Mouse (Mus musculus) neural tube, embryonic 14.5 days (tissue): Measurements from ENCODE around the gene Spen. TPM values are rescaled to one million over a fixed set of nuclear protein-coding genes. Genes with fewer than 3 reads are reported as not detected.

Source experiments
- ATAC-seq: fragments of 200-750 bp; cut with Nextera tagmentation; 2 replicates; pipeline ENCODE4 v1.8.0; 2017; ENCODE audit warnings: low read depth, mild to moderate bottlenecking, moderate TSS enrichment, moderate library complexity
- H3K27ac ChIP-seq: fragments of 300-500 bp; sonication (generic); 2 replicates; pipeline ENCODE4 v1.5.1; 2014; ENCODE audit warnings: low read depth, mild to moderate bottlenecking, control low read depth, low read length, moderate library complexity, mixed read lengths
- H3K27me3 ChIP-seq: fragments of 300-500 bp; sonication (generic); 2 replicates; pipeline ENCODE4 v1.6.1; 2014; ENCODE audit warnings: low read length; ENCODE audit not compliant: control insufficient read depth, insufficient read depth
- H3K36me3 ChIP-seq: fragments of 300-500 bp; sonication (generic); 2 replicates; pipeline ENCODE4 v1.6.1; 2014; ENCODE audit warnings: low read length, mixed read lengths; ENCODE audit not compliant: control insufficient read depth, insufficient read depth
- H3K4me1 ChIP-seq: fragments of 300-500 bp; sonication (generic); 2 replicates; pipeline ENCODE4 v1.6.1; 2014; ENCODE audit warnings: low read length; ENCODE audit not compliant: control insufficient read depth, insufficient read depth
- H3K4me2 ChIP-seq: fragments of 300-500 bp; sonication (generic); 2 replicates; pipeline ENCODE4 v1.6.1; 2014; ENCODE audit warnings: mild to moderate bottlenecking, low read depth, low read length, control low read depth
- H3K4me3 ChIP-seq: fragments of 300-500 bp; sonication (generic); 2 replicates; pipeline ENCODE4 v1.5.1; 2014; ENCODE audit warnings: low read depth, low read length, control low read depth, mixed read lengths
- H3K9ac ChIP-seq: fragments of 300-500 bp; sonication (generic); replicated peaks from 2 replicates; pipeline ENCODE4 v1.6.1; 2014; ENCODE audit warnings: low read depth, mild to moderate bottlenecking, control low read depth, low read length, mixed read lengths
- H3K9me3 ChIP-seq: fragments of 300-500 bp; sonication (generic); 2 replicates; pipeline ENCODE4 v1.6.1; 2016; ENCODE audit warnings: low read length; ENCODE audit not compliant: control insufficient read depth
- WGBS: fragments of 180-500 bp; shearing (Covaris S2); extraction: QIAGEN DNeasy Blood & Tissue Kit; methylation state at CpG from one replicate; pipeline ENCODE4 v1.1.7; 2014; 5-methylcytosine and 5-hydroxymethylcytosine counted together
- polyA plus RNA-seq: library from polyadenylated mRNA; unstranded; fragments of >200 nt; fragmentation: Nextera tagmentation; extraction: Ambion mirVana; gene quantifications from 2 replicates; pipeline ENCODE4 v1.2.1, GENCODE M21; 2014

Spen gene
- polyA plus RNA-seq, 1 experiment from 2014 or later = 23.9 TPM

DNA sequence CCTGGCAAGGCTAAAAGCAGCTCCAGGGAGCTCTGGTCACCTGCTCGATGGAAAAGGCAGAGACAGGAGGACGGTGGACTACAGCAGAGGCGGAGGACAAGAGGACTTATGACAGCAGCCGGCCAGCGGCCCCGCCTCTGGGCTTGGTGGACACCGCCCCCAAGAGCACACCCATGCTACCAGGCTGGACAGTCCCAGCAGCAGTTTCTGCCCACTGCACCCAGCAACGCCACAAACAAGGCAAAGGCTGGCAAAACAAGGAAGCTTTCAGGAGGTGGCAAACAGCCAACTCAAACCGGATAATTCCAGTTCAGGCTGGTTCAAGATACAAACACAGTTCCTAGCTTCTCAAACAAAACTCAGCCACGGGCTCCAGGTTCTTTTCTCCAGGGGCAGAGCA is 32.0 kb downstream of the Spen start:
- Histone ChIP-seq H3K27me3 (no peaks in the 10 kb centered on the region), H3K4me3 (no peak overlapping the region), H3K9ac (no peak overlapping the region), H3K4me1 (peaks cover 9% of the 10 kb centered on the region; the same call in 1 of the 2 replicates), H3K9me3 (no peaks in the 10 kb centered on the region), H3K4me2 (peak overlapping the region; percentile 18; the same call in 1 of the 2 replicates), H3K27ac (peak overlapping the region; percentile 78), H3K36me3 (no peaks in the 10 kb centered on the region)
- peak; percentile 79 for ATAC-seq
- WGBS = 51% methylated on average over 10 of the region's 10 CpGs

DNA sequence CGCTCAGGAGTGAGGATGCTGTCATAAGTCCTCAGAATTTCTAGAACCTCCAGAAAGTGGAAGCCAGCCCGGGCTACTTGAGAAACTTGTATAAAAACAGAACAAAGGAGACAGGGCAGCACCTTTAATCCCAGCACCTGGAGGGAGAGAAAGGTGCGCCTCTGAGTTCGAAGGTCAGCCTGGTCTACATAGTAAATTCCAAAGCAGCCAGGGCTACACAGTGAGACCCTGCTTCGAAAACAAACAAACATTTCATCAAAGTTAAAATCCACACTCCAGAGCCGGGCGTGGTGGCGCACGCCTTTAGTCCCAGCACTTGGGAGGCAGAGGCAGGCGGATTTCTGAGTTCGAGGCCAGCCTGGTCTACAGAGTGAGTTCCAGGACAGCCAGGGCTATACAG is 32.6 kb downstream of the Spen start:
- no peak overlapping the region for H3K4me3 ChIP-seq
- H3K27me3 ChIP-seq = no peaks in the 10 kb centered on the region
- H3K9me3 ChIP-seq = no peaks in the 10 kb centered on the region
- 95% methylated on average over 10 of the region's 11 CpGs for WGBS
- H3K9ac ChIP-seq = no peak overlapping the region
- no peak for ATAC-seq
- peaks cover 9% of the 10 kb centered on the region; the same call in 1 of the 2 replicates for H3K4me1 ChIP-seq
- peak overlapping the region; percentile 78; the same call in 1 of the 2 replicates for H3K27ac ChIP-seq
- no peak overlapping the region for H3K4me2 ChIP-seq
- H3K36me3 ChIP-seq = no peaks in the 10 kb centered on the region

DNA sequence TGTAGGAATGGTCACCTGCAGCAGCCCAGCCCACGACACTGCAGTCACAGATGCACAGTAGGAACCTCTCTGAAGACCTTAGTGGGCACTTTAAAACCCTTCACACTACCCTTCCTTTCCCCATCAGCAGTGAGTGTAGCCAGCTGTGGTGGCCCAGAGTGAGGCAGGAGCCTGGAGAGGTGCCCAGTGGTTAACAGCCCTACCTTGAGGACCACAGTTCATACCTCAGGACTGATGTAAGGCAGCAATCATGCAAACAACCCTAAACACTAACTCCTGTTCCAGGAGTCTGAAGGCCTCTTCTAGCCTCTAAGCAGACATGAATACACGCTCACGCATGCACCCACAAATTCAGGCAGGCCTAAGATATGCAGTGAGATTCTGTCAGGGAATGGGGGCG is 33.9 kb downstream of the Spen start:
- Histone ChIP-seq H3K4me1 (peaks cover 9% of the 10 kb centered on the region; the same call in 1 of the 2 replicates), H3K36me3 (no peaks in the 10 kb centered on the region), H3K27me3 (no peaks in the 10 kb centered on the region), H3K4me2 (no peak overlapping the region), H3K27ac (no peak overlapping the region), H3K4me3 (no peak overlapping the region), H3K9ac (no peak overlapping the region), H3K9me3 (no peaks in the 10 kb centered on the region)
- ATAC-seq = no peak
- 89% methylated on average over 4 of the region's 4 CpGs for WGBS

- no peak overlapping the region for H3K27ac ChIP-seq
- H3K9me3 ChIP-seq = no peaks in the 10 kb centered on the region
- peaks cover 9% of the 10 kb centered on the region; the same call in 1 of the 2 replicates for H3K4me1 ChIP-seq
- H3K36me3 ChIP-seq = no peaks in the 10 kb centered on the region
- no peak overlapping the region for H3K9ac ChIP-seq
- WGBS = 60% methylated on average over 5 of the region's 5 CpGs
- no peak overlapping the region for H3K4me3 ChIP-seq
- ATAC-seq = no peak
- no peak overlapping the region for H3K4me2 ChIP-seq
- no peaks in the 10 kb centered on the region for H3K27me3 ChIP-seq
Measured at GRCm38 (mm10) chr4:141502723-141503122, 35.7 kb downstream of the Spen start.

DNA sequence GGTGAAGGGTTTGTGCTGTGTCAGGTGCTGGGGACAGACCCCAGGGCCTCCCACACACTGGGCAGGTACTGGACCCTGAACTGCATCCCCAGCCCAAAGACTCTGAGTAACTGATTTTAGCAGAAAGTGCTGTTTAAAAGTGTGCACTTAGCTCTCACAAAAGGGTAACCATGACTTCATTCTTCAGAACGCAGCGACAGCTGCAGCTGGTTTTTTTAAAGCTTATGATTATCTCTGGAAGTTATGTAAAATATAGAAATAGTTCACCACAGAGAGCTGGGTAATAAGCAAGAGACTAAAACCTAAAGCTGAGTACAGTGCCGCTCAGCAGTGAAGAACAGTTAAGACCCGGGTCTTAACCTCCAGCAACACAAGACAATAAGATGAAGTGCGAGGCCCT is 37.3 kb downstream of the Spen start:
- Histone ChIP-seq H3K36me3 (no peaks in the 10 kb centered on the region), H3K4me3 (no peak overlapping the region), H3K9ac (no peak overlapping the region), H3K27me3 (no peaks in the 10 kb centered on the region), H3K4me2 (no peak overlapping the region), H3K4me1 (0 out of 2 replicates have a peak, but pooled peaks cover 3% of the 10 kb centered on the region), H3K27ac (no peak overlapping the region), H3K9me3 (no peaks in the 10 kb centered on the region)
- 86% methylated on average over 5 of the region's 5 CpGs for WGBS
- ATAC-seq = no peak

DNA sequence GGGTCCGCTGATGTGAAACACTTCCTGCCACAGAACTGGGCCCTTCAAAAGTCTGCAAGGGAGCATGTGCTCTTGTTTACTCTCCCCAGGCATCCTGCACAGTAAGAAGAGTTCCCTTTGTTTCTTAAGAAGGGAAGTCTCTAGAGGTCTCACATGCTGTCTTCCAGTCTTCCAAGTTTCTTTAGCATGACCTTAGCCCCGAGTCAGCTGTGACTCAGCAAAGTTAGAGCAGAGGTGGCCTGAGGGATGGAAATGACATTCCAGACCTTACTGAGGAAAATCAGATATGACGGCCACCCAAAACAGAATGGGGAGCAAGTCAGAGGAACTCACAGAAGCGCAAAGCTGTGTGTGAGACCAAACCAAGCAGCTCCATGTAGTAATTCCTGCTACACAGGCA is 37.8 kb downstream of the Spen start:
- ATAC-seq = no peak

DNA sequence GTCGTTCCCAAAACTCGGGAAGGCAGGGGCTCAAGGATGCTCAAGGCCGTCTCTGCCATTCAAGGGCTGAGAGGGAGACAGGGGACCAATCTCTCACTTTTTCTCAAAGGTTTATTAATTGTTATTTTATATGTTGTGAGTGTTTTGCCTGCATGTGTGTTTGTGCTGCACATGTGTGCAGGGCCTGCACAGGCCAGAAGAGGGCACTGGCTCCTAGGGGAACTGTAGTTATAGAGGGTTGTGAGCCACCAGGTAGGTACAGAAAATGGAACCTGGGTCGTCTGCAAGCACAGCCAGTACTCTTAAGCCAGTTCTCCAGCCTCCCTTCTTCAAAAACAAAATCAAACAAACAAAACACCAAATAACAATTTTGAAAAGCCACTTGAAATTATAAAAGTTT is 49.7 kb downstream of the Spen start:
- no peak overlapping the region for H3K27ac ChIP-seq
- no peaks in the 10 kb centered on the region for H3K4me1 ChIP-seq
- no peak overlapping the region for H3K4me3 ChIP-seq
- peaks cover 55% of the 10 kb centered on the region for H3K36me3 ChIP-seq
- H3K4me2 ChIP-seq = no peak overlapping the region
- H3K9me3 ChIP-seq = no peaks in the 10 kb centered on the region
- H3K27me3 ChIP-seq = no peaks in the 10 kb centered on the region
- whole genome bisulfite sequencing = 95% methylated on average over 4 of the region's 4 CpGs
- ATAC-seq = no peak
- H3K9ac ChIP-seq = no peak overlapping the region

More for the DNA sequence above, 37.8 kb downstream of the Spen start:
- H3K36me3 ChIP-seq = no peaks in the 10 kb centered on the region
- no peak overlapping the region for H3K27ac ChIP-seq
- H3K27me3 ChIP-seq = no peaks in the 10 kb centered on the region
- no peak overlapping the region for H3K9ac ChIP-seq
- H3K4me1 ChIP-seq = 0 out of 2 replicates have a peak, but pooled peaks cover 3% of the 10 kb centered on the region
- H3K4me2 ChIP-seq = no peak overlapping the region
- H3K9me3 ChIP-seq = no peaks in the 10 kb centered on the region
- H3K4me3 ChIP-seq = no peak overlapping the region
- 72% methylated on average over 4 of the region's 4 CpGs for WGBS

- 97% methylated on average over 11 of the region's 11 CpGs for WGBS
- H3K4me3 ChIP-seq = no peak overlapping the region
- ATAC-seq = no peak
Measured at GRCm38 (mm10) chr4:141487581-141487980, 50.8 kb downstream of the Spen start.

DNA sequence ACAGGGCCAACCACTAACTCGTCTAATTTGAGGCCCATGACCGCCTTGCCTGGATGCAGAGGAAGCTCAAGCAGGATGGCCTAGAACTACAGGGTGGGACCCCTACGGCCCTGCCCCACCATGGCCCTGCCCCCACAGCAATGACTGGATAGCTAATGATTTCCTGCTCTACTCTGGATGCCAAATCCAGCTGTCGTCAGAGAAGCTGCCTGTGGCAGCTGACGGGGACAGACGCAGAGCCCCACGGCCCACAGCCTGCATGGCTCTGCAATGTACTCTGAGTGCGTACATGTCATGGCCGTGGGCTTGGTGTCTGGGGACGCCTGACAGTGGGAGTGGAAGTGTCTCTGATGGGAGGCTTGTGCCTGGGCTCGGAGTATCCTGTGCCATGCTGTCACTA is 54.3 kb downstream of the Spen start:
- H3K4me2 ChIP-seq = no peak overlapping the region
- no peaks in the 10 kb centered on the region for H3K9me3 ChIP-seq
- H3K4me1 ChIP-seq = no peaks in the 10 kb centered on the region
- no peaks in the 10 kb centered on the region for H3K27me3 ChIP-seq
- no peak for ATAC-seq
- H3K27ac ChIP-seq = no peak overlapping the region
- H3K36me3 ChIP-seq = peaks cover 71% of the 10 kb centered on the region
- no peak overlapping the region for H3K9ac ChIP-seq
- WGBS = 88% methylated on average over 11 of the region's 11 CpGs
- no peak overlapping the region for H3K4me3 ChIP-seq

More at GRCm38 (mm10) chr4:141487581-141487980, 50.8 kb downstream of the Spen start:
- Histone ChIP-seq H3K4me2 (no peak overlapping the region), H3K9ac (no peak overlapping the region), H3K4me1 (no peaks in the 10 kb centered on the region), H3K27me3 (no peaks in the 10 kb centered on the region), H3K27ac (no peak overlapping the region), H3K36me3 (peaks cover 62% of the 10 kb centered on the region), H3K9me3 (no peaks in the 10 kb centered on the region)
